Mouse (Mus musculus) CD4-positive, CD25-positive, alpha-beta regulatory T cell, adult 4 months (primary cell): Measurements from ENCODE around the gene Atoh8. TPM values are rescaled to one million over a fixed set of nuclear protein-coding genes. Genes with fewer than 3 reads are reported as not detected.

Source experiments
- polyA plus RNA-seq, 2 experiments: library from polyadenylated mRNA; unstranded; fragments of 100-300 nt; shearing (Covaris generic); gene quantifications; one replicate each; pipeline ENCODE4 v1.2.1; 2017

Atoh8 gene
- polyA plus RNA-seq, 2 experiments from 2014 or later, result not detected

Other genes with a start within 250 kb of the Atoh8 start
- 1 to 10 TPM in 1 of 2 experiments, under 1 TPM in 1; 0.66 to 1.1 TPM for gene St3gal5, start 138.0 kb downstream of the Atoh8 start, polyA plus RNA-seq
- not detected for gene Sftpb, start 69.0 kb upstream of the Atoh8 start, polyA plus RNA-seq
- gene Usp39, start 109.6 kb upstream of the Atoh8 start, polyA plus RNA-seq, result 10 to 100 TPM; 19.2 to 19.7 TPM
- gene 0610030E20Rik, start 111.7 kb upstream of the Atoh8 start, polyA plus RNA-seq, result 10 to 100 TPM; 17.7 to 18.4 TPM
- gene Tmem150a, start 119.9 kb upstream of the Atoh8 start, polyA plus RNA-seq, result 1 to 10 TPM in 1 of 2 experiments, under 1 TPM in 1; 0.57 to 1.6 TPM
- 100 to 1,000 TPM; 141 to 148 TPM for gene Rnf181, start 131.4 kb upstream of the Atoh8 start, polyA plus RNA-seq
- 10 to 100 TPM; 66.7 to 70.3 TPM for gene Vamp5, start 144.9 kb upstream of the Atoh8 start, polyA plus RNA-seq
- gene Vamp8, start 155.1 kb upstream of the Atoh8 start, polyA plus RNA-seq, result 100 to 1,000 TPM; 326 to 346 TPM
- 10 to 100 TPM in 1 of 2 experiments, 1 to 10 TPM in 1; 5.6 to 11.6 TPM for gene Ggcx, start 178.7 kb upstream of the Atoh8 start, polyA plus RNA-seq
- 100 to 1,000 TPM; 222 to 239 TPM for gene Mat2a, start 204.0 kb upstream of the Atoh8 start, polyA plus RNA-seq